Mouse (Mus musculus): ENCODE measurements around the gene Col10a1. TPM values are rescaled to one million over a fixed set of nuclear protein-coding genes. Genes with fewer than 3 reads are reported as not detected.
"Not testable (repeated sequence)": the region's sequence is repeated elsewhere in the genome, so short reads cannot be mapped to it uniquely, and the experiment has no call there.

Gene Col10a1
- 0.12 TPM in 1 of 2 replicates, not detected in the other for total RNA-seq (2021)
- long read RNA-seq: 0 reads

DNA sequence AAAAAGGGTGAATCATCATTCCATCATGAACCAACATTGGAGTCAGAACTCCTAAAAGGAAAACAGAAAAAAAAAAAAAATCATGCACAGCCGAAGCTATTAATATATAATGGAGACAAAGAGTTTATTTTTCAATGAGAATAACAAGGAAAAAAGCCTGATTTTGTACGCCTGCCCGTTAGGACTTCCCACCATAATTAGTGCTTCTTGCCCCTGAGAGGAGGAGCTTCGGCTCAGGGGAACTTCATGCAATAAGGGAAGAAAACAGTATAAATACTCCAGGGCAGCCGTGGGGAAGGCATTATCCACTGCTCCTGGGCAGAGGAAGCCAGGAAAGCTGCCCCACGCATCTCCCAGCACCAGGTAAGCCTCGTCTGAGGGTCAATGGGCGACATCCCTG, at the start of gene Col10a1:
Gene Col10a1, plus strand, starts transcription at position 301 of the 400 bp plus-strand sequence.
- DNase-seq: no peak

DNA sequence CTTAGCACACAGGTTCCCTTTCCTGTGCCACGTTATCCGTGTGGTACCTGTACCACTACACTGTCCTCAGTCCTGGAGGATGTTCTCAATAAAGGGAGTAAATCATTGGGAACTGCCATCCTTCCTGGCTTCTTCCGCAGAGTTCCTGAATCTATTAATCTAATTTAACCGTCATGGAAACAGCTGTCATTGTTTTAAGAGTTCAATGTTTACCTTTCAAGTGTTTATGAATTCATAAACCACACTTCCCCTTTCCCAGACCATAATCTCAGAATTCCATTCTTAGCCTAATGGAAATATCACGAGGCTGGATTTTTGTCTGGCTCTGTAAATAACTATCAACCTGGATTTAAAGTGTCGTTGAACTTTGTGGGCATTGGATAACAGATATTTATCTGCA, 48.8 kb upstream of the Col10a1 start:
- no peak for DNase-seq

GRCm38 (mm10) chr10:34341886-34342285, 47.9 kb upstream of the Col10a1 start:
- no peak for DNase-seq

DNA sequence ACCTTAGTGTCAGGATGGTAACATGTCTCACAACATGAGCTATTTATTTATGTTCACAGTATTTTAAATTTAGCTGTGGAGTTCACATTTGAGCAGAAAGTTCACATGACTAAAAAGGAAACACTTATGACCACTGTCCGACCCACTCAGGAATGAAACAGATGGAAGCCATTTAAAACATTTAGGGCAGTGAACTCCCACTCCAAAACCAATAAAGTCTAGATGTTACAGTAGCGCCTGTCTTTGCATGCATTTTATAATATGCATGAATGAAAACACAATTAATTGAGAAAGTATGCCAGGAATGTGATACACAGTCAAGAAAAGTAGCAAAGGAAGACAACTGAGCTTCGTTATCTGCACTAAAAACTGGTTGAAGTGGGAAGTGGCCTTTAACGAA, 37.6 kb upstream of the Col10a1 start:
- no peak for DNase-seq

DNA sequence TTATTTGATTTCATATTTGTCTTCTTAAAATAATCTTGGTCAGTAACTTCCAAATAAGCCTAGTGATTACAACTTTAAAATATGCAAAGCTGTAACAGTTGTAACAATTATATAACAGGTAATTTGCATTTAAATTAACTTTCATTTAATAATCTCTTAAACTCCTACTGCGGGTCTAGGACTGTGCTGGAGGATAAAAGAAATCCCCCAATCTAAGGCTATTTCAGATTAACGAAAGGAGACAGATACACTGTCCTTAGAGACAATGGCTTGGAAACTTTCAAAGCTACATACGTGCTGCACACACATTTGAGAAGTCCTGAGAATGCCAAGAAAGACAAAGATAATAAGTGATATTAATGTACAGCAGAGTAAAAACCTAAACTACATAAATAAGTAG, 31.5 kb upstream of the Col10a1 start:
- no peak for DNase-seq

GRCm38 (mm10) chr10:34363756-34364155, 26.0 kb upstream of the Col10a1 start:
- DNase-seq: no peak

GRCm38 (mm10) chr10:34368138-34368537, 21.6 kb upstream of the Col10a1 start:
- DNase-seq: no peak

DNA sequence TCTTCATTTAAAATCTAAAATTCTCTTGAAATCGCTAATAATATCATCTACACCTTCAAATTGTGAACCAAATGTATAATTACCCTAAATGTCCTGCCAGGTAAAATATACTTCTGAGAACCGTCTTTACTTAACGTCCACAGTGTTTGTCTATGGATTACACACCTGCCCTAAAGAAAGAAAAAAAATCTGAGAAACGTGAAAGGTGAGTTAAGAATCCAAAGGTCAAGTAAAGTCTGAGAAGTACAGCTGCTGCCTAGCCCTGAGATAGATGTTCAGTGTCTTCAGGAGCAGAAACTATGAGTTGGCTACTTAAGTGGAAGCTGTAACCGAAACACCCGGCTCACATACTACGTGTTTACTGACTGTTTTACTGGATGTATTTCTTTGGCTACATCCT, 16.4 kb upstream of the Col10a1 start:
- DNase-seq: no peak

GRCm38 (mm10) chr10:34385636-34386035, 4.1 kb upstream of the Col10a1 start:
- no peak for DNase-seq

- DNase-seq: no peak
These were observed 7.2 kb downstream of the Col10a1 start for GRCm38 (mm10) chr10:34396959-34397358.

- DNase-seq: no peak
These were observed 9.5 kb downstream of the Col10a1 start for GRCm38 (mm10) chr10:34399267-34399666.

DNA sequence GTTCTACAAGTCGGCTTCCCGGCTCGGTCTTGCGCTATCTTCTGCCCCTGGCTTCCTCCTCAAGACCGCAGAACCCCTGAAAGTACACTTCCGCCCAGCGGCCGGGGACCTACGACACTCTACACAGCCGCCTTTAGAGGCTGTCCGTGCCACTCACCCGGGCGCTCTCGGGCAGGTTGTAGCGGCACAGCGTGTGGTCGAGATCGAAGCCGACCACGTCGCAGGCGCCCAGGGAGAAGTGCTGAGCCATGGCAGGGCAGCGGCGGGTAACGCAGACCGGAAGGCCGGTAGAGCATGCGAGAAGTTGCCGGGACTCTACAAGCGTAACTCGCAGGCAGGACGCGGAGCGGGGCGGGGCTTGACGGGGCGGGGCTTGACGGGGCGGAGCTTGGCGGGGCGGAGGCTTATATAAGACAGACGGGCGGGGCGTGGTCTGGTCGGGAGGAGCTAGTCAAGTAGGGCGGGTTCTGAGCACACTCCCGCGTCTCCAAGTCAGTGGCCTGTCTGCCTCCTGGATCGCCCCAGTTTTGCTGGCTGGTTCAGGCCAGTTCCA, 28.5 kb downstream of the Col10a1 start, which contains the start of gene Nt5dc1:
Gene Nt5dc1, minus strand, starts transcription at position 349 of the 553 bp plus-strand sequence.
- DNase-seq: peak; percentile 97

- DNase-seq: not testable (repeated sequence)
These were observed 29.0 kb downstream of the Col10a1 start for GRCm38 (mm10) chr10:34418794-34419193.

GRCm38 (mm10) chr10:34431783-34432182, 42.0 kb downstream of the Col10a1 start:
- no peak for DNase-seq

GRCm38 (mm10) chr10:34434191-34434590, 44.4 kb downstream of the Col10a1 start:
- not testable (repeated sequence) for DNase-seq

Other genes with a start within 250 kb of the Col10a1 start
- 16.1 and 24.5 TPM in 2 replicates for gene Dse, start 182.3 kb upstream of the Col10a1 start, total RNA-seq (2021)
- gene Tspyl1, start 107.8 kb upstream of the Col10a1 start, total RNA-seq (2021): 59.9 and 66.6 TPM in 2 replicates
- 13.6 and 15.0 TPM in 2 replicates for gene Tspyl4, start 92.5 kb upstream of the Col10a1 start, total RNA-seq (2021)
- gene Nt5dc1, start 28.6 kb downstream of the Col10a1 start, total RNA-seq (2021): 22.5 and 27.9 TPM in 2 replicates
- gene Frk, start 93.4 kb downstream of the Col10a1 start, total RNA-seq (2021): 14.7 and 21.2 TPM in 2 replicates